Mouse (Mus musculus): ENCODE data around the gene Ipo8.

- no peak for TF ChIP-seq CTCF (IDR thresholded peaks at IDR 0.05)
- no peak for TF ChIP-seq POLR2A (IDR thresholded peaks at IDR 0.05; ENCODE audit: insufficient read depth, low read depth, low read length)
- TF ChIP-seq EP300 (IDR thresholded peaks at IDR 0.05; ENCODE audit: insufficient read depth, low read depth, low read length): no peak
Observed at GRCm38 (mm10) chr6:148727871-148728524, 103.3 kb downstream of the Ipo8 start.
